Mouse (Mus musculus): ENCODE results near the gene Garem2.

The Garem2 gene

DNA sequence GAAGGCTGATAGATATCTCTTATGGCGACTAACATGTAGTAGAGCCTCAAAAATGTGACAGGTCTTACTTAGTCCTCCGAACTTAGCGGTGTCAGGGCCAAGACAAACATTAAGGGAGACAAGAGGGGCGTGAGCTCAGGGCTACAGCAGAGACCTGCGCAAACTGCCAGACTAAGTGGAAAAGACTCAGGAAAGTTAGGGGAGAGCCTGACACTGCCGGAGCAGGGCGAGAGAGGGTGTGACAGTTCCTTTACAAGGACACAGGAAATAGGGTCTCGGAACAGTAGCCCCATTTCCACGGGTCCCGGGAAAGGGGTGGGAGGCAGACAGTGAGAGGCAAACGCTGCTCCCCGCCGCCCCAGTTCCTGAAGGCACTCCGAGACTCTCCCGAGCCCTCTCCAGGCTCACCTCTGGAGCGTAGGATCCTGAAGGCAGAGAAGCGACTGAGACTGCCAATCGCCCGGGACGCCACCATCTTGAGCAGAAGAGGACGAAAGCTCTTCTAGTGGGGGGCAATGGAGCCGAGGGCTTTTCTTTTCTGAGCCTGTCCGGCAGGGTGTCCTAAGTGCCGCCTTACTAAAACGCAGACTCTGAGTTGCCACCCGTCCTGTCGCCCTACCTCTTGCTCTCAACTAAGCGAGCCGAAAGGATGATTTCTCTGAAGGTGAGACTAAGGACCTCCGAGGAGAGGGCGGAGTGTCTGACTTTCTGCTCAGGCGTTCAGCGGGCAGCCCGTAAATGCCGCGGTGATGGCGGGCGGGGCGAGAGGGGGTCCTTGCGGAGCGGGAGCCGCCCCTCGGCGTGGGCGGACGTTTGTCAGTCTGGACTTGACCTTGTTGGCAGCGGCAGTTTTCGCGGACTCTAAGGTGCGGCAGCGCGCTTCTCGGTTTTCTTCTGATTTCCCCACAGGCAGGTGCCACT lies 49.8 kb downstream of the Garem2 start, which contains the start of the genes Hadha and Hadhb:
TSS of gene Hadha (minus strand) at position 689 of the 921 bp plus-strand sequence.
TSS of gene Hadhb (plus strand) at position 775 of the 921 bp plus-strand sequence.
- peak; percentile 95 for DNase-seq

DNA sequence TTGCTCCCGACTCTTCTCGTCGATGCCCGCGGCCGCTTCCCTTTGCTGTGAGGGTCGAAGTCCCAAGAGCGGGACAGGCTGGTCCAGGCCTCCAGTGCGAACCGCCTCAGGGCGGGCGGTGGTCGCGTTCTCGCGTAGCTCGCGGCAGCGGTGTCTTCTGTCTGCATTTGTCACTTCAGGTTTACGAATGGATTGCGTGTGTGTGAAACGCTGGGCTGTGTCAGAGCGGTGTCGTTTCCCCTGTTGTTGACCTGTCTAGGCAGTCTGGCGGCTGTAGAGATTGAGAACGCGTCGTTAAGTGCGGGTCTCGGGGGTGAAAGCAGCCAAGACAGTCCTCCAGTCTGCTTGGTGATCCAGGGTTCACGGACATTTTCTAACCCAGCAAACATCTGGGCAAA lies 50.4 kb downstream of the Garem2 start:
- DNase-seq: no peak

DNA sequence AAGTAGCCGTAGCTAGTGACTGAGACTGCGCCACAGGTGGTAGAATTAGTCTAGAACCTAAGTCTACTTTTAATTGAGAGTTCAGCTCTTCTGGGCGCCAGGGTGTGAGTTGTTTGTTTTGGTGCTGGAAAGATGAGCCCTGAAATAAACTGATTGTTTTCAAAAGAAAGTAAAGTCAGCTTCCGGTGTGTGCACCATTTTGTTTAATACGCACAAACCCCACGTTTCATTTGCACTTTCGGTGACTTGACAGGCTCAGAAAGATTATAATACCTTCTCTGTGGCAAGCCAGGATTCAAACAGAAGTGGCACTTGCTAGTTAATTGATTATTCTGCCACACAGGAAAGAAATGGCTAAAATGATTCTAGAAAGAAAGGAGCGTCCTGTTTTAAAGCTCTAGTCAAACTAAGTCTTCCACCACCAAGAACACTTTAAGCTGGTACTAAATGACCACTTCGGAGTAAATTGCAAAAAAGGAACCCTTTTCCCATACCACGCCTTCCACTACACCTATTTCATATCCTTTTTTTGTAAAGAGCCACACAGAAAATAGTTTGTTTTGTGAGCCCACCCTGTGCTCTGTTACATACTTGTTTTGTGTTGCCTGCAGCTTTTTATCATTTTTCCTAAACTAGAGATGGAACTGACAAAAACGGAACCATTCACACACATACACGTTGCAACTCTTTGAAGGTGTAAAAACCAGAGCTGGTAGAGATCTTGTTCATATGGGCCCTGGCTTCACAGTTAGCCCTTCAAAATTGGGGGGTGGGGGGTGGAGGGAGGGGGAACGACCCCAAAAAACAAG lies 51.1 kb downstream of the Garem2 start:
- no peak for DNase-seq

DNA sequence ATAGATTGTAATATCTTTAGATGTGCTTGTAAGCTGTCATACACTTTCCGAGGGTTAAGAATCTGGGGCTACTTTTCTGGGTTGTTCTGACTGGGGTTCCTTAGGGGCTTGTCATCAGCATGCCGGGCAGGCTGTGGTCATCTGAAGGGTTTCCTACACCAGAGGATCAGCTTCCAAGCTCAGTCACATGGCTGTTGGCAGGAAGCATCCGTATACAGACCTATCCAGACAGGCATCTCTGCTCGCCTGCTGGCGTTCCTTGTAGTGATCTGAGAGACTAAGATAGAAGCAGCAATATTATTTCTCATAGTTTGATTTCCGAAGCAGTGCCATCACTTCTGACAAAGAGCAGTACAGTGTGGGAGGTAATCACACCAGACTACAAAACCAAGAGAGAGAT lies 54.6 kb downstream of the Garem2 start:
- no peak for DNase-seq

DNA sequence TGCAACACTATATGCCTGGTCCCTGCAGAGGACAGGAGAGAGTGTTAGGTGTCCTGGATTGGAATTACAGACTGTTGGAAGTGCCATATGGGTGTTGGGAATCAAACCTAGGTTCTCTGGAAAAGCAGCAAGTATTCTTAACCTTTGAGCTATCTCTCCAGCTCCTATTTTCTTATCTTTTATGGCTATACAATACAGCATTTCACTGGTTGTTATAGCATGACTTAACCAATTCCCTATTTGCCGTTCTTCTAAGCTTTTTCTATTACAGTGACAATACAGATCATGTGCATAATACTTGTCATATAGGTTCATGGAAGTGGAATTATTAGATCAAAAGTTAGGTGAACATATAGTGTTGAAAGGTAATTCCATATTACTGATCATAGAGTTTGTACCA lies 56.9 kb downstream of the Garem2 start:
- no peak for DNase-seq

DNA sequence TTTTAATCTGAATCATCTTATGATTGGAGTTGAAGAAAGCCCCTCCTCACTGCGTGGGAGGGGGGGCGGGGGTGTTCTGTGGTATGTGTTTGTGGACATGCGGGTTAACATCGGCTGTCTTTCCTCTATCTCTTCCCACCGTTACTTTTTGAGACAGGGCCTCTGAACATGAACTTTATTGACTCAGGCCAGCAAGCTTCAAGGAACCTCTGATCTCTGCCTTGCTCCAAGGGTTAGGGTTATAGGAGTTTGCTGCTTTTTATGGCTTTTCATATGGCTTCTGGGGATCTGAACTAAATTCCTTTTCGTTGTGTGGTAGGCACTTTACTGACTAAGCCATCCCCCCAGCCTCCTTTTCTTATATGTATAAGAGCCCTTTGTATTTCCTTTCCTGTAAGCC lies 57.4 kb downstream of the Garem2 start:
- DNase-seq: no peak

DNA sequence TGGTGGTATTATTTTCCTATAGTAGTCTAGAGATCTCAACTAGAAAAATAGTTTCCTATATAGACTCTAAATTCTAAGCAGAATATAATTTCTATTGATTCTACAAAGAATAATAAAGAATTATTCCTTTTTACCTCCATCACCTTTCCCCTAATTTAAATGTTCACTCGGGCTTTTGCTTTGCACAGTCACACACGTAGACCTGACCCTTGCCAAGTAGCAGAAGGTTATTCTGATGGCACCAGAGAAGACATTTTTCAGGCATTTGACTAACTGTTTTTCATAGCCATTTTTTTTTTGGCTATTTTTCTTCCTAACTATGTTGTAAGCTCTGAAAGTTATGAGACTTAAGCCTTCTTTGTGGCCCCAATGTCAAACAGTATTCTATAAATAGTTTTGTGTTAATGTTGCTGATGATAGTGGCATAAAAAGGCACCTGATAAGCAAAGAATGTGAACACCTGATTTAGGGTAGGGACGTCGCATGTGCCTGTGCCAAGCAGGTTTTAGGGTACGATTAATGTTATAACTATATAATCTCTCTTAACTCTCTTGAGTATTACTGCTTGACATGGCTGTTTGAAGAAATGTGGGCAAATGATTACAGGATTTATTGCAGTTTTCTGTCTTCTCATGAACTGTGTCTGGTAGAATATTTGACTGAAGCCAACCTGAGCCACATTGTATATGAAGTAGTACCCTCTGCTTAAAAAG lies 60.4 kb downstream of the Garem2 start:
- no peak for DNase-seq

All from thymus, postnatal 4 days (tissue).